Mouse (Mus musculus) thymus, adult 2 months (tissue): Measurements from ENCODE around the gene Lat2.

Experiments used
- CTCF ChIP-seq: fragments of 200-500 bp; IDR thresholded peaks from 2 replicates; pipeline ENCODE4 v1.5.1; 2012; ENCODE audit warnings: mild to moderate bottlenecking, control low read depth, low read length, moderate library complexity, borderline replicate concordance; ENCODE audit not compliant: control insufficient read depth, poor library complexity, insufficient read depth; ENCODE audit errors: extremely low read depth
- POLR2A ChIP-seq: fragments of 200-500 bp; IDR thresholded peaks from 2 replicates; pipeline ENCODE4 v1.6.1; 2012; ENCODE audit warnings: mild to moderate bottlenecking, low read length, control low read depth, moderate library complexity; ENCODE audit not compliant: control insufficient read depth, poor library complexity, insufficient read depth; ENCODE audit errors: extremely low read depth

DNA sequence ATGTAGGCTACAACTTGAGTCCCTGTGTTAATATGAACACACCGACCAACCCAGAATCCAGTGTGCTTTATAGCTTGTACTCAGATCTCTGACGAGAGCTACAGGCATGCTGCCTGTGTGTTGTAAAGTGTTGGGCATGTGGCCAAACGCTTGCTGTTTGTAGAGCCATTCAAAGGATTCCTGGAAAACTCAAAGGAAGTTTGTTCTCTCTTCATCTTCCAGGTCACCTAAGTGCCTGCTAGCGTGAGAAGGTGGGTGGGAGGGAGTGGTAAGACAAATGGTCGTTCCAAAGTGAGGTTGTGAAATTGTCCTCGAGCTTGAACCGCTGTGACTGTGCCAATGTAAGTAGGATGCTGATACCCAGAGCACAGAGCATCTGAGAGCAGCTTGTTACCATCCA lies 37.2 kb upstream of the Lat2 start:
- TF ChIP-seq CTCF, result no peak
- no peak for TF ChIP-seq POLR2A
